Mouse (Mus musculus): ENCODE data around the gene Aifm2.

The Aifm2 gene

DNA sequence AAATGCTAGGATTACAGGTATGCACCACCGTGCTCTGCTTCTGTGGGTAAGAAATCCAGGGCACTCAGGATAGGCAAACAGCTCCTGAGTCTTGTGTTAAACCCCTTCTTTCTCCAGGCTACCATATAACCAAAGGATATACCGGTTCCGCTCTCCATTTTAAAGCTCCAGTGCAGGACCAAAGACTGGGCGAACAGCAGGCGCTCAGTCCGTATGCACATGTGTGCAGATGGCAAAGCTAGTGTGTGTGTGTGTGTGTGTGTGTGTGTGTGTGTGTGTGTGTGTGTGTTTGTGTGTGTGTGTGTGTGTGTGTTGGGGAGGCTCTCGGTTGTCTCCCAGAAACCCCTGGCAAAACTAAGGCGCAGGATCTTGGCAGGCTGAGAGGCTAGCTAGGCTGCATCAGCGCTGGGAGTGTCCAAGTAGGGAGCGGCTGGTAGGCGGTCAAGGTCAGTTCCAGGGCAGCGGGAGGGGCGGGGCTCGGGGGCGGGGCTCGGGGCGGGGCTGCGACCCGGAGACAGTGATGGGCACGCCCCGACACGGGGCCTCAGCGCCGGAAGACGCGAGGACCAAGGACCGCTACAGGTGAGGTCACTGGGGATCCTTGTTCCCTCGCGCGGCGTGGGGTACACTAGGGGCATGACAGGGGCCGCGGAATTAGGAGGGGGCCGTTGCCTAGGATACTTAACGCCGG is at the start of gene Aifm2:
TSS of gene Aifm2 (plus strand) at position 493 of the 691 bp plus-strand sequence.
- peak; percentile 82 to 84 for DNase-seq

DNA sequence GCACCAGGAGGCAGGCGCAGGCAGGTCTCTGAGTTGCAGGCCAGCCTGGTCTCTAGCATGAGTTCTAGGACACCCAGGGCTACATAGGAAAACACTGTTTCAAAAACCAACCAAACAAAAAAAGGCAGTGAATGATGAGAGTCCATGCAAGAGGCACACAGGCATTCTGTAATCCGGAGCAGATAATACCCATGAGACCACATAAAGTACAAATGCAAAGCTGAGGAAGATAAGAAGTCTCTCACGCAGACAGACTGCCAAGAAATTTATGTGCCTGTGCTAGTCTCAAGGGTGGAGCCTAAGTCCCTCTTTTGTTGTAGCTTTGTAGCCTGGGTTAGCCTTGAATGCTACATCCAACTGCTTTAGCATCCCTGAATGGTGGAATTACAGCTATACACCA is 49.4 kb upstream of the Aifm2 start:
- no peak for DNase-seq

DNA sequence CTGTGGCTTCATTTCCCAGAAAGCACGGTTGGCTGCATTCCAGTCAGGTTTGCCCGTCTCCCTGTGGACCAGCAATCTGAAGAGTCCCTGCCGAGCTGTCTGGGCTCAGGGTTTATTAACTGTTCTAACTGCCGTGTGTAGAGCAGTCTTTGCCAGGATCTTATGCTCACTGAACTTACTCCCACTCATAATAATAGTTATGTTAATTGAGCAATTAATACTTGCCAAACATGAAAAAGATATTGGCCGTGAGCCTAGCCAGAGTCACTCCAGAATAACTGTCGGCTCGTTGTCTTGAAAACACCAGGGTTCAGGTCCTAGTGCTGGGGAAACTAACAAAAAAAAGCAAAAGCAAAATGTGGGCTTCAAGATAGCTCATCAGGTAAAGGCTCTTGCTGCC is 45.8 kb upstream of the Aifm2 start:
- DNase-seq, result no peak

- no peak for DNase-seq
Measured at GRCm38 (mm10) chr10:61669896-61670295, 45.2 kb upstream of the Aifm2 start.

- no peak for DNase-seq
Measured at GRCm38 (mm10) chr10:61670758-61671157, 44.3 kb upstream of the Aifm2 start.

GRCm38 (mm10) chr10:61675935-61676334 is 39.1 kb upstream of the Aifm2 start:
- DNase-seq, result no peak

DNA sequence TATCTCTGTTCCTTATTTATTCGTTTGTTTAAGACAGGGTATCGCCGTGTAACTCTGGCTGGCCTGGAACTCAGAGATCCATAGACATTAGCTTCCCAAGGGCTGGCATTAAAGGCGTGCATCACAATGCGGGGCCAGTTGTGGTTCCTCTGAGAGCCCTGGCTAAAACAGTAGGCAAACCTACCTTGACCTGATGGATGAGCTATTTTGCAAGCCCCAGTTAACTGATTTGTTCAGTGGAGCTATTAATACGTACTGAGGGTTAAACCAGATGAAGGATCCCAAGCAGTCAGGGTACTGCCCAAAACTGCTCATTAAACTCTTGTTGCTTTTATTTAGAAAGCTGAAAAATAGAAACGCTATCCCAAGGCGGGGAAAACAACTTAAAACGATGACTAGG is 35.5 kb upstream of the Aifm2 start:
- peak in 1 of 2 experiments; percentile 14 for DNase-seq

GRCm38 (mm10) chr10:61680015-61680913 is 34.8 kb upstream of the Aifm2 start, which contains the start of gene Sar1a:
Sar1a (plus strand) TSS chr10:61680299.
- DNase-seq, result peak; percentile 98 to 100

DNA sequence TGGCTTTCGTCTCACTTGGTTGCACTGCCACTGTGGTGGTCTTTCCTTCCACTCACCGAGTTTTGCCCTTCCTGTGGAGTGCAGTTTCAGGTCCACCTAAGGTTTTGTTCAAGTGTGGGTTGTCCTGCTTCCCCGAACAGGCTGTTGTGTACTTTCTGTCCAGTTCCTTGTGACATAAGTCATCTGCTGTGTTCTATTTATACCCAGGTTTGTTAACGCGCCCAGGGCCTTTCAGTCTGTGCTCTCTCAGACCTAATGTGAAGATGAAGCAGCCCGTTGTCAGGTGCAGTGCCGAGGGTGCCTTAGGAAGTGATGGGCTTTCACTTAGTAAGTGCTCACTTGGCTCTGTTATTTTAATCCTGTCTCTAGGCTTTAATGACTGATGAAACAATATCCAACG is 25.7 kb upstream of the Aifm2 start:
- DNase-seq, result no peak

DNA sequence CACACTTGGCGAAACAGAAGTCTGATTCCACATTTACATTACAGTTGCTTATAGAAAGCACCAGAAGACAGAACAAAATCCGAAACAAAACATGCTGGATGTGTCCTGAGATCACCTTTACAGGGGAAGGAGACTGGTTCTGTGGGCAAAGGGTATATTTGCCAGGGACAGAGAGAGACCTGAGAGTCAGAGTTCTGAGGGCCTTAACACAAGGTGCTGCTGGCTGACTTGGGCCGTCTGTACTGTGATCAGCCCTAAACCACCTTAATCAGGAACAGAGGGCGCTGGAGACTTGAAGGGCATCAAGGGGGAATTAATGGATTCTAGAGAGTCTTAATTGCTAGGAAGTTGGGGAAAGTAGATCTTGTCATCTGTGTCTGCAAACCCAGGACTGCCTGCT is 21.5 kb upstream of the Aifm2 start:
- DNase-seq, result no peak

GRCm38 (mm10) chr10:61694870-61695670 is 20.0 kb upstream of the Aifm2 start, which contains the start of gene Tysnd1:
Tysnd1 (plus strand) TSS chr10:61695514.
- peak; percentile 99 for DNase-seq

GRCm38 (mm10) chr10:61695703-61696559 is 19.1 kb upstream of the Aifm2 start:
- peak in 1 of 2 experiments; percentile 34 for DNase-seq

- no peak for DNase-seq
Measured at GRCm38 (mm10) chr10:61696560-61696823, 18.6 kb upstream of the Aifm2 start.

- DNase-seq, result peak; percentile 92 to 94
Measured at GRCm38 (mm10) chr10:61697028-61697427, 18.0 kb upstream of the Aifm2 start.

GRCm38 (mm10) chr10:61704663-61705062 is 10.4 kb upstream of the Aifm2 start:
- no peak for DNase-seq

DNA sequence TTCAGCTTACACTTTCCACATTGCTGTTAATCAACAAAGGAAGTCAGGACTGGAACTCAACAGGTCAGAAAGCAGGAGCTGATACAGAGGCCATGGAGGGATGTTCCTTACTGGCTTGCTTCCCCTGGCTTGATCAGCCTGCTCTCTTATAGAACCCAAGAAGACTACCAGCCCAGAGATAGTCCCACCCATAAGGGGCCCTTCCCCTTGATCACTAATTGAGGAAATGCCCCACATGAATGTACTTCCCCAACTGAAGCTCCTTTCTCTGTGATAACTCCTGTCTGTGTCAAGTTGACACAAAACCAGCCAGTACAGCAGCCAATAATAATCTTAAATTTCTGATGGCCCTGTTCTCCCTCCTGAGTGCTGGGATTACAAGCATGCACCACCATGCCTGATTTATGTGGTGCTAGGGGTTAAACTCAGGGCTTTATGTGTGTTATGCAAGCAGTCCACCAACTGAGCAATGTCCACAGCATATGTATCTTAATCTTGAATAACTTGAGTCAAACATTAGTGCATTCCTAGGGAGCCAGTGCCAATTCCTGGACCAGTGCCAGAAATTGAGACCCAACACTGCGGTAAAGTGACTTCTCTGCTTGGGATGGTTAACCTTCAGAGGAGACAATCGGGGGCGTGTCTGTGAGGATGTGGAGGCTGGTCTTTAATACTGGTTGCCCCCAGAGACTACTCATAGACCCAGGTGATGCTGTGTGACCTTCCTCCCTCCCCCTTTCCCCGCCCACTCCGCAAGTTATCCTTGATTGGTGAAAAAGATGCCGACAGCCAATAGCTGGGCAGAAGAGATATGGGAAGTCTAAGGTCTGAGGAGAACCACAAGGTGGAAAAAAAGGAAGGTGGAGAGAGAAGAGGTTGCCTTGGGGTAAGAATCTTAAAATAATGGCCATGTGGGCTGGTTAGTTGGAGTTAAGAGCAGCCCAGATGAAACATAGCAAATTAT is 8.4 kb upstream of the Aifm2 start:
- peak; percentile 33 to 67 for DNase-seq

- no peak for DNase-seq
Measured at GRCm38 (mm10) chr10:61713601-61714000, 1.5 kb upstream of the Aifm2 start.

GRCm38 (mm10) chr10:61714146-61714545 is 917 bp upstream of the Aifm2 start:
- no peak for DNase-seq

GRCm38 (mm10) chr10:61715462-61715837 is 387 bp downstream of the Aifm2 start:
- no peak for DNase-seq

GRCm38 (mm10) chr10:61715996-61716864 is 1.2 kb downstream of the Aifm2 start:
- DNase-seq, result peak in 1 of 2 experiments; percentile 8
